Mouse (Mus musculus): ENCODE results near the gene Rbmxl1.
"Not testable (repeated sequence)": the region's sequence is repeated elsewhere in the genome, so short reads cannot be mapped to it uniquely, and the experiment has no call there.

The Rbmxl1 gene

GRCm38 (mm10) chr8:78508719-78509272 lies at the start of gene Rbmxl1:
TSS of gene Rbmxl1 (minus strand) at chr8:78508898.
- peak; percentile 76 to 91 for DNase-seq

GRCm38 (mm10) chr8:78556773-78557434 lies 48.2 kb upstream of the Rbmxl1 start:
- DNase-seq = no peak

DNA sequence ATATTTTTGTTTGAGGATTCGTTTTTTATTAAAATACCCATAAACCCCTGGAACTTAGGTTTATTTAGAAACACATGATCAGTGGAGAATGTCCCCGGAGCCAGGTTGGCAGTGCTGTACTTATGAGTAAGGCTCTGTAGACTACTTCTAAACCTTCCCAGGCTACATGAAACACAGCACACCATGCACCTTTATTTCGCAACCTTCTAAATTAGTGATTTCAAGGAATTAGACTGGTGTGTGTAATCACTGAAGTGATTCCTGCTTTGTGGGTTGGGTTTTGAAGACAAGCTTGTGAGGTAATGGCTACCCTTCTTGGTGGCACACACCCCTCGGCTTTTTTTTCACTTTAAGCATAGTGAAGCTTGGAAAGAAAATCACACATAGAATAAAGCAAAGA lies 47.1 kb upstream of the Rbmxl1 start:
- no peak for DNase-seq

GRCm38 (mm10) chr8:78550752-78551134 lies 42.0 kb upstream of the Rbmxl1 start:
- no peak for DNase-seq

GRCm38 (mm10) chr8:78549971-78550751 lies 41.5 kb upstream of the Rbmxl1 start:
- no peak for DNase-seq

GRCm38 (mm10) chr8:78545153-78545817 lies 36.6 kb upstream of the Rbmxl1 start:
- DNase-seq = not testable (repeated sequence)

DNA sequence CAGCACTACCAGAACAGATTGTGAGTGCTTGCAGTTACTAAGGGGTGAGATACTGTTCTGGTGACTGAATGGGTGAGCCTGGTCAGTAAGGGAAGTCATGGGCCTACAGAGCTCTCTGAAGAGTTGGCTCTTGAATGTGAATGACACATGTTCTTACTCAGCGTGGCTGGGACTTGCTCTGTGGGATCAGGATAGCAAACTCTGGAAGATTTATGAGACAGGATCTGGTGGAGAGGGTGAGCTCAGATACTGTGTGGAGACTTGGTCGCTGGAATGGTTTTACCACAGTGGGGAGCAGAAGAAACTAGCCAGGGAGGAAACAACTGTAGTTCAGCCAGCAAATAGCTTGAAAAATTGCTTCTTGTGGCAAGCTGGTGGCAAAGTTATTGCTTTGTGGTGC lies 35.8 kb upstream of the Rbmxl1 start:
- DNase-seq = no peak

- DNase-seq = no peak
Observed at GRCm38 (mm10) chr8:78543621-78544020, 34.9 kb upstream of the Rbmxl1 start.

DNA sequence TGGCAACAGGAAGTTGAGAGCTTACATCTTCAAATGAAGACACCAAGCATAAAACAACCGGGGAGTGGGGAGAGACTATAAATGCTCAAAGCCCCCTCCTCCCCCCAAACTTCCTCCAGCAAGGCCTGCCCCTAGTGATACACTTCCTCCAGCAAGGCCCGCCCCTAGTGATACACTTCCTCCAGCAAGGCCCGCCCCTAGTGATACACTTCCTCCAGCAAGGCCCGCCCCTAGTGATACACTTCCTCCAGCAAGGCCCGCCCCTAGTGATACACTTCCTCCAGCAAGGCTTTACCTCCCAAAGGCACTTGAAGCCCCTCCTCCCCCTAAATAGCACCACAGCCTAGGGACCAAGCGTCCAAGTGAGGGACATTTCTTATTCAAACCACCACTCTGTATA lies 34.0 kb upstream of the Rbmxl1 start:
- DNase-seq = not testable (repeated sequence)

GRCm38 (mm10) chr8:78537795-78538194 lies 29.1 kb upstream of the Rbmxl1 start:
- no peak for DNase-seq

DNA sequence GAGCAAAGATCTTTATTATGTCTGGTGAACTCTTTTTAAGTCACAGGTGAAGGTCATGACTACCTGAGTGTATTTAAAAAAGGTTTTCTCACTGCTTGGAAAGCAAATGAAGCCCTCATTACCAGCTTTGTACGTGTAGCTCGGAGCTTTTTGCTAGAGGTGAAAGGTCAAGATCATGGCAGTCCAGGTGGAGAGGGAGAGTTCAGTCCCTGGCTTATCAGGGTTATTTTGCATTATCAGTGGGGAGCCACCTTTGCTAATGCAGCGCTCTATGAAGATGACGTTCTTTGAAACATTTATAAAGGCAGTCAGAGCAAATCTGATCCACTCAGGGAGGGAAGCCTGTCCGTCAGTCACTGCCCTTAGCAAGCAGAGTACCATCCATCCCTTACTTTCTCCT lies 28.0 kb upstream of the Rbmxl1 start:
- DNase-seq = no peak

GRCm38 (mm10) chr8:78533981-78534380 lies 25.3 kb upstream of the Rbmxl1 start:
- DNase-seq = no peak

- no peak for DNase-seq
Observed at GRCm38 (mm10) chr8:78515132-78515531, 6.4 kb upstream of the Rbmxl1 start.

GRCm38 (mm10) chr8:78514706-78515105 lies 6.0 kb upstream of the Rbmxl1 start:
- DNase-seq = no peak

GRCm38 (mm10) chr8:78513106-78513505 lies 4.4 kb upstream of the Rbmxl1 start:
- DNase-seq = no peak

GRCm38 (mm10) chr8:78510926-78511325 lies 2.2 kb upstream of the Rbmxl1 start:
- DNase-seq = no peak

DNA sequence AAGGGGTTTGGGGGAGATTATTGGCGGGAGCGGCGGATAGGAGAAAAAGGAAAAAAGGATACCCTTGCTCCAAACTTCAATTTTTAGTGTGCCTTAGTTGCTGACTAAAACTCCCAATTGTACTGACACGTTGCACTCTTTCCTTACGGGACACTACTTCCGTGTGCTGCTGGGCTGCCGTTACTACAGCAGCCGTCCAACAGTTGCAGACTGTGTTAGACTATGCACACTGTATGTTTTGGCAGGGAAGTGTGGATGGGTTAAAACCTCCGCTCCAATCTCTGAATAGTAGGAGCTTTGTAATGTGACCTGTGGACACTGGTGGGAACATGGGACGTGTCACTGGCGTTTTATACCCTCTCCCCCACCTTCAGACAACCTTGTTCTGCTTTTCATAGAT lies 1.4 kb upstream of the Rbmxl1 start:
- no peak for DNase-seq

DNA sequence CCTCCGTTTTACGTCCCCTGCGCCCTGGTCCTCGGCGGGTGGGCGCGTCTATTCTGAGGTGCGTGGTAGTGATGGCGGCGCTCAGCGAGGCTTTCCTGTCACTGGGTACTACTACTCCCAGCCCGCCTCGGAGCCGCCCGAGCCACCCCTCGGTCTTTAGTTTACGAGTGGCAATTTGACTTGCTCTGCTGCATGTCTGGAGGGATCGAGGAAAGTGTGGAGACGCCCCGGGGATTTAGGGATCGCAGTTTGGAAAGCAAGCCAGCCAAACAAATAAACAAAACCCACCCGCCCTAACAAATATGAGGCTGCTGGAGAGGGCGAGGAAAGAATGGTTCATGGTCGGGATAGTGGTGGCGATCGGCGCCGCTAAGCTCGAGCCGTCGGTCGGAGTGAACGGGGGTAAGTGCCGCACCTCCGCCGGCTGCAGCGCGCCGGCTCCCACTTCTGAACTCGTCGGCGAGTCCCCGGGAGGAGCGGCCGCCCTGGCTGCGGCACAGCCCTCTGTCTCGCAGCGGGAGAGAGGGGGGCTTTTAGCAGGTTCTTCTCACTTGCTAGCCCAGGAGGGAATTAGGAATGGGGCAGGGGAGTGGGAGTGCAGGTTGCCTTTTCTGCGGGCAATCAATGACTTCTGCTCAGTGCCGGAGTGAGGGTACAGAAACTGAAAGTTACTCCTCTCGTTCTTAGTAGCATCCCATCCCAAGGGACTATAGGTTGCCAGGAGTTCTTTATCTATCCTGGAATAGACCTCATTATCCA lies 754 bp upstream of the Rbmxl1 start, which contains the start of gene Slc10a7:
TSS of gene Slc10a7 (plus strand) at position 74 of the 759 bp plus-strand sequence.
- DNase-seq = peak; percentile 65 to 77

DNA sequence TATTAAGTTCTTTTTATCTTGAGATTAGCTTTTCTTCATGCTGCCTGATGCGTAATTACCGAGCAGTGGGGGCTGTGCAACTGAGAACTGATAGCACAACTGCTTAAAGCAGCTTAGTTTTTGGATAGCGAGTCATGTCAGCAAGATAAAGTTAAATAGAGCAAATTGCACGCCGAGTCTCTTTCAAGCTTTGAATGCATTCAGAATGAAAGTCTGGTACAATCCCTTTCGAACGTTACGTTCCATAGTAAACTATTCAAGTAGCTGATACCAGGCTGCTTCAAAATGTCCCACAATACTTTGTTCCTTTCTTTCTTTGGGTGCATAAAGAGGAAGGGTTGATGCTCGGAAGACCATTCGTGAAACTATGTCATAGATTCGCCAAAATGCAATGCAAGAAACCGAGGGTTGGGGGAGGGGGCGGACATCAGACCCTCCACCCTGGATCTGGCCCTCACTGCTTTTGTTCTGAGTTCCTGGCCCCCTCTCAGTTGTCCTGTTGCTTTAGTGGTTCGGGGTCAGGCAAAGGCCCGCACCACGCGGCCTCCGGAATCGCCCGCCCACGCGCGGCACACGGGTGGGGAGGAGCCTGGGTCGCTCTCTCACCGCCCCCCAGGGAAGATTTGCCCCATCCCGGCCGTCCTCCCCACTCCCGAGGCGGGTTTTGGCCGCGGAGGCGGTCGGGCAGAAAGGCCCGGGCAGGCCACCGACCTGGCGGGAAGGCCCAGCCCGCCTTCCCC lies 549 bp downstream of the Rbmxl1 start:
- peak; percentile 53 to 58 for DNase-seq

- no peak for DNase-seq
Observed at GRCm38 (mm10) chr8:78502706-78503105, 6.0 kb downstream of the Rbmxl1 start.

DNA sequence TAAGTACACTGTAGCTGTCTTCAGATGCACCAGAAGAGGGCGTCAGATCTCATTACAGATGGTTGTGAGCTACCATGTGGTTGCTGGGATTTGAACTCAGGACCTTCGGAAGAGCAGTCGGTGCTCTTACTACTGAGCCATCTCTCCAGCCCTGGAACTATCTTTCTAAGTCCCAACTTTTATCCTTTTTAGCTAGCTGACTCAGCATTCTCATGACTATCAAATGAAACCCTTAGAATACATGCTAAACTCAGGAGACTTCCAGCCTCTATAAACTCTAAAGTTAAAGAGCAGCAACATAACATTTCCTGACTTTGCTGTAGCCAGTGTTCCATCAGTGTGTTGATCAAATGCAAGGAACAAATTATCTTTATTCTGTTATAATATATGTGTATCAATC lies 12.4 kb downstream of the Rbmxl1 start:
- not testable (repeated sequence) for DNase-seq

GRCm38 (mm10) chr8:78493031-78493430 lies 15.7 kb downstream of the Rbmxl1 start:
- DNase-seq = no peak
